Mouse (Mus musculus) small intestine, adult 10 weeks (tissue): ENCODE data around the gene Gm45623. TPM values are rescaled to one million over a fixed set of nuclear protein-coding genes. Genes with fewer than 3 reads are reported as not detected.

Source experiments
- polyA plus RNA-seq: library from polyadenylated mRNA; stranded (reverse); fragments of 350-450 nt; fragmentation: Illumina TruSeq; extraction: RNeasy Lipid Tissue Mini Kit (QIAGEN cat#74804); gene quantifications from one replicate; pipeline ENCODE4 v1.2.3, GENCODE M21; 2014; ENCODE audit warnings: low replicate concordance

Gene Gm45623
- not detected for polyA plus RNA-seq

GRCm38 (mm10) chr13:56753192-56753951 is at the start of gene Gm45623:
TSS of gene Gm45623 (minus strand) at chr13:56753827.

GRCm38 (mm10) chr13:56702469-56703221 is 51.0 kb downstream of the Gm45623 start, which contains the start of gene Smad5:
TSS of gene Smad5 (plus strand) at chr13:56703010.

Other genes starting within 250 kb of the Gm45623 start
- 4.9 TPM for gene Fbxl21, start 231.4 kb downstream of the Gm45623 start, polyA plus RNA-seq
- 5.3 TPM for gene Lect2, start 205.3 kb downstream of the Gm45623 start, polyA plus RNA-seq
- 29.5 TPM for gene Tgfbi, start 144.3 kb downstream of the Gm45623 start, polyA plus RNA-seq
- gene Smad5, start 50.8 kb downstream of the Gm45623 start, polyA plus RNA-seq: 22.5 TPM
- gene Trpc7, start 142.2 kb upstream of the Gm45623 start, polyA plus RNA-seq: 0.19 TPM